Mouse (Mus musculus): ENCODE data around the gene Arhgef3.

GRCm38 (mm10) chr14:27242769-27243168 lies 128.1 kb downstream of the Arhgef3 start:
- TF ChIP-seq CTCF (IDR thresholded peaks at IDR 0.05; ENCODE audit: low read depth) (no peak), EP300 (IDR thresholded peaks at IDR 0.05; ENCODE audit: low read depth) (no peak)
